Mouse (Mus musculus) macrophage (primary cell): ENCODE results near the gene Dcaf4. TPM values are rescaled to one million over a fixed set of nuclear protein-coding genes. Genes with fewer than 3 reads are reported as not detected.
A peak's percentile ranks its signal among the peaks of the same experiment; 100 is the strongest.

Experiments
- H3K27ac ChIP-seq: fragments of 350-480 bp; formaldehyde crosslinking; 2 replicates; pipeline ENCODE4 v1.9.0; 2021
- H3K36me3 ChIP-seq: fragments of 350-480 bp; formaldehyde crosslinking; 2 replicates; pipeline ENCODE4 v1.9.0; 2021; ENCODE audit errors: inconsistent target
- H3K4me3 ChIP-seq: fragments of 350-480 bp; formaldehyde crosslinking; 2 replicates; pipeline ENCODE4 v1.9.0; 2021; ENCODE audit errors: inconsistent target
- H3K79me2 ChIP-seq: fragments of 350-480 bp; formaldehyde crosslinking; 2 replicates; pipeline ENCODE4 v1.9.0; 2021; ENCODE audit errors: inconsistent target
- WGBS: methylation state at CpG from one replicate; pipeline ENCODE4 v1.1.7; 2026; ENCODE audit warnings: inconsistent platforms; ENCODE audit not compliant: missing documents; 5-methylcytosine and 5-hydroxymethylcytosine counted together
- polyA plus RNA-seq: library from polyadenylated mRNA; stranded (reverse); fragments of 250-400 nt; gene quantifications from 3 replicates; pipeline ENCODE4 v1.2.4, GENCODE M21; 2018; ENCODE audit warnings: inconsistent platforms

The Dcaf4 gene
- polyA plus RNA-seq, 1 experiment from 2014 or later: 6.8 TPM

DNA sequence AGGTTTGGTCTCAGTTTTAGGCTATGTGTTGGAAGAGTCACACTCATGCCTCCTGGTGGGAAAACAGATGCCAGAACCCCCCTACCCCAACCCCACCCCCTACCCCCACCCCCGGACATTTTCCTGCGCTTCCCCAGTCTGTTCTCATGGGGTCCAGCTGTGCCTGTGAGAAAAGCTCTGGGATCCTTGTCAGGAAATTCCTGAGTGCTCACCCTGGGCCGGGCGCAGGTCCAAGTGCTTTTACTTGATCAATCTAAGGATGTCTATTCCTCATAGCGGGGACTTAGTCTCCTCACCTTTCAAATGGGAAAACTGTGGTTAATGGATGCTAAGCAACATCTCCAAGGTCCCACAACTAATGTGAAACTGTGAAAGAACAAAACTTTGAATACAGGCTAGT, 7.1 kb upstream of the Dcaf4 start:
- Histone ChIP-seq H3K36me3 (no peaks in the 10 kb centered on the region), H3K27ac (no peak overlapping the region), H3K4me3 (no peak overlapping the region), H3K79me2 (no peaks in the 10 kb centered on the region)
- WGBS: 85% methylated on average over 4 of the region's 5 CpGs

DNA sequence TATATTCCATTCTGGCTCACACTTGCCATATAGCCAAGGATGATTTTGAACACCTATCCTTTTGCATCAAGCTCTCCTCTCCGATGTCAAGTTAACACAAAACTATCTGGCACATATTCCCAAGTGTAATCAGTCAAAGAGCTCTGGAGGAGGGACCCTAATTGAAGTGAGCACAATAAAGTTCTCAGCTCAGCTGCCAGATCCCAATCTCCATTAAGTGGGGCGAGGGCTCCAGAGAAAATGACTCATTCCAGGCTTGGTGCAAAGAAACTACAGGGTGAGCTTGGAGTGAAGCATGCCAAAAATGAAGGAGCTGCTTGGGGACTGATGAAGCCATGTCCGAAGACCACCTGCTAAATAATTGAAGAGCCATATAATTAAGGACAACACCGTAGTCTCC, 6.0 kb upstream of the Dcaf4 start:
- WGBS: 78% methylated on average over 4 of the region's 4 CpGs
- no peak overlapping the region for H3K27ac ChIP-seq
- H3K36me3 ChIP-seq: no peaks in the 10 kb centered on the region
- H3K79me2 ChIP-seq: no peaks in the 10 kb centered on the region
- H3K4me3 ChIP-seq: no peak overlapping the region

DNA sequence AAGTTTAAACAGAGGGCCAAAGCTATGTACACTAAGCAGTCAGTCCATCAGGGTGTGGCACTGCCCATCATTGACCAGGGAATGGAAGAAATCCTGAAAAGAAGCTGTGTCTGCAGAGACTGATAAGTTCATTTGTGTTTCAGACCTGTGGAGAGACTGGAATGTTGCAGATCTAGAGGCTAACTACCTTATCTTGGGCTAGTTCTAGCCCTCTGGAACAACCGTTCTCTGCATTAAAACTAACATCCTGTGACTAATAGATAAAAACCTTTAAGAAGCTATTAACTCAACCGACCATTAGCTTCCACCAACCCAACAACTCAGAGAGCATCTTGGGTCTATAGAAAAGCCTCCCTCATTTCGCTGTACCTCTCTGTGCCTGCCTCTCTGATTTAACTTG, 2.7 kb upstream of the Dcaf4 start:
- WGBS: 94% methylated on average over 3 of the region's 3 CpGs
- Histone ChIP-seq H3K4me3 (no peak overlapping the region), H3K36me3 (no peaks in the 10 kb centered on the region), H3K27ac (no peak overlapping the region), H3K79me2 (no peaks in the 10 kb centered on the region)

DNA sequence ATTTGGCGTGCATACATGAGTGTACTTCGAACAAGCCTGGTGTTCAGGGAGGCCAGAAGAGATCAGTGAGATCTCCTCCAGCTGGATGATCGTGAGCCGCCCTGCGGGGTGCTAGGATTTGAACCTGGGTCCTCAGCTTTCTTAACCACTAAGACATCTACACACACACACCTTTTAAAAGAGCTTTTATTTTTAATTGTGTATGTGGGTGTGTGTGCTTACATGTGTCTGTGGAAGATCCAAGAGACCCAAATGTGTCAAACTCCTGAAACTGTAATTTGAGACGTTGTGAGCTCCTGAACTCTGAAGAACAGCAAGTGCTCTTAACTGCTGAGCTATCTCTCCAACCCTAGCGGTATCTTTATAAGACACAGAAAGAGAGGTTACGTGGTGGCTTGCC, 817 bp downstream of the Dcaf4 start:
- peak overlapping the region; percentile 24 for H3K27ac ChIP-seq
- peak overlapping the region; percentile 59 for H3K4me3 ChIP-seq
- H3K36me3 ChIP-seq: no peaks in the 10 kb centered on the region
- WGBS: 66% methylated on average over 7 of the region's 8 CpGs
- H3K79me2 ChIP-seq: no peaks in the 10 kb centered on the region

DNA sequence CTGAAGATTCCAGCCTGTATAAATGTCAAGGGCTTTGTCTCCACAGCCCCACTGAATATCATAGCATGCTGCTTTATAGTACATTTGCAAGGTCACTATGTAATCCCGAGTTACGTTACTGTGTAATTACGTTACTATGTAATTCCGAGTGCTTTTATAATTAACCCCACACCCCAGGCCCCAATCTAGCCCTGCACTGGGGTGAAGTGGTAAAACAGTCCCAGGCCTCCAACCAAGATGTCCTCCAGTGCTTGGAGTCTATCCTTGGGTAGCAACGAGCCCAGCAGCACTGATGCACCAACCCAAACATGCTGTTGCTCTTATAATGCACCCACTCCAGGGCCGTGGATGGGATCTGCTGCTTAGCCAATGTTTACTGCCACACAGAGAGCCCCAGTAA, 2.8 kb downstream of the Dcaf4 start:
- WGBS: 98% methylated on average over 6 of the region's 6 CpGs
- H3K79me2 ChIP-seq: no peaks in the 10 kb centered on the region
- no peak overlapping the region for H3K4me3 ChIP-seq
- H3K36me3 ChIP-seq: no peaks in the 10 kb centered on the region
- no peak overlapping the region for H3K27ac ChIP-seq

DNA sequence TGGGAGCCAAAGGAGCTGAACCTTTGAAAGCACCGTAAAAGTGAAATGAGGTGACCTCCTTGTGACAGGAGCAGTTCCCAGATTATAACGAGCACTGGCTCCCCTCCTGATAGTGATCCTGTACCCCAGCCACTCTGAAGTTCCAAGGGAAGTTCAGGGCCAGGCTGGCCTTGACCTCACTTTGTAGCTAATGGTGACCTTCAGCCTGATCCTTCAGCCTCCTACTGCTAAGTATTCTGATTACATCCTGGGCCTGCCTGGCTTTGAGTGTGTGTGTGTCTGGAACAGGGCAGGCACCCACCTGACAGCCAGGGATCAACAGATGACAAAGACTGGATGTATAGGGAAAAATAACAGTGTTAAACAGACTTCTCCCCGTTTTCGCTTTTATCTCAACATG, 3.6 kb downstream of the Dcaf4 start:
- Histone ChIP-seq H3K27ac (no peak overlapping the region), H3K79me2 (no peaks in the 10 kb centered on the region), H3K4me3 (no peak overlapping the region), H3K36me3 (no peaks in the 10 kb centered on the region)
- WGBS: 93% methylated on average over 4 of the region's 4 CpGs

DNA sequence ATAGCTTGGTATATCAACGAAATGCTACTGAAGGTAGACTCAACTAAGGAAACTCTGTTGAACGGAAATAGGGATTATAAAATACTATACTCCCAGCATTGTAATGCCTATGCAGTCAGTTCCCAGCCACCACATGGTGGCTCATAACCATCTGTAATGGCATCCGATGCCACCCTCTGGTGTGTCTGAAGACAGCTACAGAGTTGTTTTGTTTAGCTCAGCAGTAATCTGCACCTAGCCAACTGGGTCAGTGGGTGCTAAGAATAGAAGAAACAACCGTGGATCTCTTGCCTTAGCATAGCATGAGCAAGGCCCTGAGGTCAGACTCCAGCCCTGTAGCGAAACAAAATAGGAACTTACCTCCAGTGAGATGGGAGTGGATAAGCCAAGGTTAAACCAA, 4.1 kb downstream of the Dcaf4 start:
- no peaks in the 10 kb centered on the region for H3K79me2 ChIP-seq
- 87% methylated on average over 5 of the region's 5 CpGs for WGBS
- no peaks in the 10 kb centered on the region for H3K36me3 ChIP-seq
- H3K27ac ChIP-seq: no peak overlapping the region
- no peak overlapping the region for H3K4me3 ChIP-seq

DNA sequence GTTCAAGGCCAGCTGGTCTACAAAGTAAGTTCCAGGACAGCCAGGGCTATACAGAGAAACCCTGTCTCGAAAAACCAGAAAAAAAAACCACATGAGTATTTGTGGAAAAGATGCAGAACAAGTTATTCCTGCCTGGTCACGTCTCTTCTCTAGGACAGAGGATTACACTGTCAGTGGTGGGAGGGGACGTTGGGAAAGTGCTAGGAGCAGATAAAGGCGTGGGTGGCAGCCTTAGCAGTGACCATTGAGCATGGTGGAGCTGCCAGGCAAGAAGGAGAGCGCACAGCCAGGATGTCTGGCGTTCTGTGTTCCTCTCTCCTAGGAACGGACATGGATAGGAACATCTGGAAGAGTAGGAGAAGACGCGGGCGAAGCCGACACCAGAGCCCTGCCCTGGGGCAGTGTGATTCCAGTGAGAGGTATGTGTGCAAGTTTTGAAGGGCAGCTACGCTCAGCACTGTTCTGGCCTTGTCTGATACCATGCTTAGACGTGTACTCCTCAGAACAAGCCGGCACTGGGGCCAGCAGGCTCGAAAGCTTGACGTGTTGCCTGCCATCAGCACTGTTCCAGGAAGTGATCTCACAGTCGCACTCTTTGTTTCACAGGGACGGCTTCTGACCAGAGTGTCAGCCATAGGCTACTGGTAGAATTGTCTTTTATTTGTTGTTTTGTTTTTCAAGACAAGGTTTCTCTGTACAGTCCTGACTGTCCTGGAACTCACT, 5.7 kb downstream of the Dcaf4 start:
- Histone ChIP-seq H3K79me2 (no peaks in the 10 kb centered on the region), H3K27ac (no peak overlapping the region), H3K4me3 (no peak overlapping the region), H3K36me3 (no peaks in the 10 kb centered on the region)
- WGBS: 88% methylated on average over 18 of the region's 18 CpGs

DNA sequence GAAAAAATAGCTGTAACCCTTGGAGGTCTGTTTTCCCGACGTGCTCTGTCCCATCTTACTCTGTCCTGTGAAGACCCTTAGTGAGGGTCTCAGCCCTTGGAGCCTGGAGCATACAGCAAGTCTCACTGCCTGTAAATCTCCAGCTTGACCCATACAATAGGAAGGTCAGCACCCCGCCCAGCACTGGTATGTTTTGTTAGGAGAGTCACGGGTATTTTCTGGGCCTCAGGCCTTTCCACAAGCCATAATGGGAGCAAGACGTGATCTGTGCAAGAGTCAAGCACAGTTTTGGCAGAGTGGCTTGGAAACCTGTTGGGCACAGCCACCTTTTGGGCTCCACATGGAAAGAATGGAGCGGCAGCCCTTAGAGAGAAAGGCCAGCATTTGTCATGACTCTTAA, 7.5 kb downstream of the Dcaf4 start:
- H3K4me3 ChIP-seq: no peak overlapping the region
- H3K36me3 ChIP-seq: no peaks in the 10 kb centered on the region
- 96% methylated on average over 6 of the region's 6 CpGs for WGBS

DNA sequence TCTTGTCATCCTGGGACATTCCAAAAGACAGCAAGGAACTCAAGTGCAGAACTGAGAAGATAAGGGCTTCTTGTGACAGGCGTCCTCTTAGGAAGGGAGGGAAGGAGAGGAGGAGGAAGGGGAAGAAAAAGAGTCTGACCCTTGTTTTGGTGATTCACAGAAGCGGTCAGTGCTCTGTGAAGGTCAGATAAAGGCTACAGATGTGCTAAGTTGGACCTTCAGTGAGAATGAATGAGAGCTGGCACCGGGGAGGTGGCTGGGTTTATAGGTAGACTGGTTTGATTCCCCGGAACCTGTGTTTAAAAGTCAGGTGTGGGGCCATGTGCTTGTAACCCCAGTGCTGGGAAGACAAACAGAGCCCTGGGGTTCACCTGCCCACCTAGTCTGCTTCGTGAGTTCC, 8.4 kb downstream of the Dcaf4 start:
- H3K79me2 ChIP-seq: no peaks in the 10 kb centered on the region
- 97% methylated on average over 5 of the region's 5 CpGs for WGBS
- H3K4me3 ChIP-seq: no peak overlapping the region
- H3K27ac ChIP-seq: no peak overlapping the region
- no peaks in the 10 kb centered on the region for H3K36me3 ChIP-seq

More for the DNA sequence above, 7.5 kb downstream of the Dcaf4 start:
- Histone ChIP-seq H3K27ac (no peak overlapping the region), H3K79me2 (no peaks in the 10 kb centered on the region)

DNA sequence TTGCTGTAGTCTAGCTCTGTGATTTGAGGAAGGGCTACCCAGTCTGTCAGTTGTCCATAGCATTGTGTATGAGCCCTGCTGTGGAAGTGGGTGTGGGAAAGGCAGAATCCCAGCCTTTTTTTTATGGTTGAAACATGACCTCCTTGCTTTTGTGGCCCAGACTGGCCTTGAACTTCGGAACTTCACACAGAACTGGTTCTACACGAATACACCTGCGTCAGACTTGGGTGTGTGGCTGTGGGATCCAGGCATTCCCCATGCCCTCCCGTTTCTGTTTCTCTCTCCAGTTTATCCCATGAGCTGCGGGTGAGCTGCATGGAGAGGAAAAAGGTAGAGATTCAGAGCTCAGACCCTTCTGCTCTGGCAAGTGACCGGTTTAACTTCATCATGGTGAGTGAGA, 11.7 kb downstream of the Dcaf4 start:
- H3K79me2 ChIP-seq: no peaks in the 10 kb centered on the region
- no peak overlapping the region for H3K27ac ChIP-seq
- WGBS: 92% methylated on average over 6 of the region's 6 CpGs
- H3K36me3 ChIP-seq: no peaks in the 10 kb centered on the region
- H3K4me3 ChIP-seq: no peak overlapping the region

DNA sequence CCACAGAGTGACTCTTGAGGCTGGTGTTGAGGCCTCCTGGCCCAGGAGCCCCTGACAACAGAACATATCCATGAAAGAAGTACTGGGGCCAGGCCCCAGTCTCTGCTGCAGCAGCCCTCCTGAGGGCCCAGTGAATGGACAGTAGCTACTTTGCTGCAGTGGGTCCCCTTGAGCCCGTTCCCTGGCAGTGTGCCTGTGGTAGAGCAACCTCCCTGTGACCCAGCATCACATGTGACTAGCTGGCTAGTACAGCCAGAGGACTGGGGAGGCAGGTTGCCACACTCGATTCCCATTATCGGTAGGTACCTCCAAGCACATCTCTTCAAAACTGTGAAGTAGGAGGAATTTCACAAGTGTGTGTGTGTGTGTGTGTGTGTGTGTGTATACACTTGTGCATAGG, 12.7 kb downstream of the Dcaf4 start:
- 96% methylated on average over 3 of the region's 3 CpGs for WGBS
- Histone ChIP-seq H3K27ac (no peak overlapping the region), H3K79me2 (no peaks in the 10 kb centered on the region), H3K36me3 (no peaks in the 10 kb centered on the region), H3K4me3 (no peak overlapping the region)

DNA sequence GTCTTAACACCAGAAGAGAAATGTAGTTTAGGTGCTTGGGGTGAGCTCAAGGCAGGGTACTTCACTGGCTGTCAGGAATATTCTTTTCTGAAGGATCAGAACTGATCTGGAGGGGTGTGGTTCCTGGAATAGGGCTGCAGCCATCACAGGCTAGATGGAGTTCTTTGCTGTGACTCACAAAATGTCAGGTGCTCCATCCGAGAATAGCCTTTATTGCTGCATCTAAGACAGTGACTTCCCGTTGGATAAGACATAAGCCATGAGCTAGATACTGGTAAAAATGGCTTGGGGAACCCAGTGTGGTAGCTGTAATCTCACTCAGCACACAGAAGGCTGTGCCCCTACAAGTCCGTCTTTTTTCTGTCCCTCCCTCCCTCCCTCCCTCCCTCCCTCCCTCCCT, 13.9 kb downstream of the Dcaf4 start:
- no peak overlapping the region for H3K27ac ChIP-seq
- no peak overlapping the region for H3K4me3 ChIP-seq
- no peaks in the 10 kb centered on the region for H3K79me2 ChIP-seq
- H3K36me3 ChIP-seq: peaks cover 2% of the 10 kb centered on the region; the same call in 1 of the 2 replicates
- 94% methylated on average over 3 of the region's 3 CpGs for WGBS

DNA sequence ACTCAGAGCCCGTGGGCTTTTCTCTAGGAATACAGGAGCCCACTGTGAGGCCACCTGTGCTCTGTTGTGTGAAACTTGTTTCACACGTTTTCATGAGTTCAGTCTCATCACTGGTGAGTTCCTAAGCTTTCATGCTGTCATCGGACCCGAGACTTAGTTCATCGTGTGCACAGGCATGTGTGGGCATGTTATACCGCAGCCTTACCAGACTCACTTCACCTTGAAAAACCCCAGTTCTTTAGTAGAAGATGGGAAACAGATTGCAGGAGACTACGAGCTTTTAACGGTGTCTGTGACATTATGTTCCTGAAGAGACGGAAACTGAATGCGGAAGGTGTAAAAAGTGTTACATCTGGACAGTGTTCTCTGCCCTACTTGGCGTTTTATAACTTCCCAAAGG, 15.2 kb downstream of the Dcaf4 start:
- 93% methylated on average over 11 of the region's 11 CpGs for WGBS
- Histone ChIP-seq H3K27ac (no peak overlapping the region), H3K4me3 (no peak overlapping the region), H3K79me2 (no peaks in the 10 kb centered on the region), H3K36me3 (peaks cover 12% of the 10 kb centered on the region; the same call in 1 of the 2 replicates)

DNA sequence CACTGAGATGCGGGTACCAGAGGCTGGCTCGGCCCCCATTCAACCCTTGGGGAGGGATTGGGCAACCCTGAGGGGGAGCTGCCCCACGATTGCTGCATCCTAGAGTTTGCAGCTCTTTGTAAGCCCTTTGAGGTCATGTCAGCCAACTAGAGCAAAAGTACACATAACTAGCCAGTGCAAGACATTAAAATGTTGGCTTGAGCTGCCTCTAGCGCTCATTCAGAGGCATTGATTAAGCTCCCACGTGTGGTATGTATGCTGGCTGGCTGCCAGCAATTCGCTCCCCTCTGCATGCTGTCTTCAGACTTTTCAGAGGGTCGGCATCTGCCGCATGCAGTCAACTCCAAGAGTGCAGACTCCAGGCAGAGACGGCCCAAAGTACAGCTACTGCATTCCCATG, 15.8 kb downstream of the Dcaf4 start:
- no peak overlapping the region for H3K4me3 ChIP-seq
- H3K27ac ChIP-seq: no peak overlapping the region
- peaks cover 12% of the 10 kb centered on the region; the same call in 1 of the 2 replicates for H3K36me3 ChIP-seq
- no peaks in the 10 kb centered on the region for H3K79me2 ChIP-seq
- 90% methylated on average over 9 of the region's 9 CpGs for WGBS

DNA sequence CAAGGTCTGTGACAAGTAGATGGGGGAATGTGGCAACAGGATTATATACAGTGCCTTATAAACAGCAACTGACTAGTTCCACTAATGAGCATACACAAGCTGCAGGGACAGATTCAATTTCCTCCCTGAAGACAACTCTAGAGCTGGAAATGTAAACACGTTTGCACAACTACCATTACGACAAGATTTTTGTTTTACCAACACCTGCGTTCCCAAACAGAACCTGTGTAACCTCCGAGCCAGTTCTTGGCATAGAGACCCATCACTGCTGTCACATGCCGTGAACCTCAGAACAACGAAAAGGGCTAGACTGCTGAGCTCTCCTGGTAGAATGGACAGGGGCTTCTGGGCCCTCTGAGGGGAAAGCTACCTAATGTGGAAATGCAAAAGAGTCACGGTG, 23.7 kb downstream of the Dcaf4 start:
- Histone ChIP-seq H3K79me2 (no peaks in the 10 kb centered on the region), H3K4me3 (no peak overlapping the region), H3K27ac (no peak overlapping the region), H3K36me3 (peaks cover 37% of the 10 kb centered on the region; the same call in 1 of the 2 replicates)
- WGBS: 96% methylated on average over 7 of the region's 7 CpGs
